Mouse (Mus musculus) C2C12 (cell line): ENCODE results near the gene Rem1.

Experiments
- CEBPB ChIP-seq: IDR thresholded peaks from one replicate; pipeline ENCODE4 v1.6.1; 2011; ENCODE audit warnings: low read depth, mild to moderate bottlenecking, control low read depth, moderate library complexity
- CTCF ChIP-seq: IDR thresholded peaks from one replicate; pipeline ENCODE4 v1.5.1; 2011; ENCODE audit not compliant: control insufficient read depth, insufficient read depth, insufficient read length
- FOSL1 ChIP-seq: IDR thresholded peaks from one replicate; pipeline ENCODE4 v1.8.0; 2011; ENCODE audit warnings: mild to moderate bottlenecking, low read length; ENCODE audit not compliant: poor library complexity, insufficient read depth, severe bottlenecking
- MAX ChIP-seq: IDR thresholded peaks from one replicate; pipeline ENCODE4 v1.6.1; 2011; ENCODE audit warnings: mild to moderate bottlenecking, control low read depth
- MYOD1 ChIP-seq: IDR thresholded peaks from one replicate; pipeline ENCODE4 v1.6.1; 2011; ENCODE audit warnings: low read depth; ENCODE audit not compliant: control insufficient read depth, insufficient read length
- MYOG ChIP-seq: IDR thresholded peaks from one replicate; pipeline ENCODE4 v1.6.1; 2011; ENCODE audit not compliant: control insufficient read depth, insufficient read length; ENCODE audit errors: extremely low read depth
- USF1 ChIP-seq: IDR thresholded peaks from one replicate; pipeline ENCODE4 v1.6.1; 2011; ENCODE audit warnings: low read depth, mild to moderate bottlenecking, control low read depth, moderate library complexity

GRCm38 (mm10) chr2:152672166-152672565, 45.4 kb downstream of the Rem1 start:
- TF ChIP-seq MAX, result no peak
- TF ChIP-seq CTCF, result no peak
- no peak for TF ChIP-seq USF1
- TF ChIP-seq MYOD1, result no peak
- TF ChIP-seq MYOG, result no peak
- TF ChIP-seq CEBPB, result no peak
- TF ChIP-seq FOSL1, result no peak
